Mouse (Mus musculus): ENCODE data around the gene Krtap10-4. TPM values are rescaled to one million over a fixed set of nuclear protein-coding genes. Genes with fewer than 3 reads are reported as not detected.
A peak's percentile ranks its signal among the peaks of the same experiment; 100 is the strongest.

Gene Krtap10-4
- polyA plus RNA-seq, 1 experiment from 2014 or later: not detected

- no peaks in the 10 kb centered on the region for H3K27me3 ChIP-seq (ENCODE audit: control insufficient read depth, insufficient read depth, low read length)
- no peak overlapping the region for H3K4me3 ChIP-seq (ENCODE audit: low read depth, low read length)
- H3K27ac ChIP-seq (replicated peaks): no peak overlapping the region
- no peaks in the 10 kb centered on the region for H3K4me1 ChIP-seq (replicated peaks; ENCODE audit: control insufficient read depth, insufficient read depth)
- no peak for DNase-seq (ENCODE audit: low spot score)
- WGBS: 42% methylated on average over 4 of the region's 4 CpGs
- no peak overlapping the region for H3K4me2 ChIP-seq (replicated peaks; ENCODE audit: low read depth)
- H3K9ac ChIP-seq (ENCODE audit: low read length): no peak overlapping the region
- TF ChIP-seq EP300 (optimal IDR thresholded peaks at IDR 0.05) (no peak), CTCF (IDR thresholded peaks at IDR 0.05; ENCODE audit: low read depth) (no peak)
- ATAC-seq (ENCODE audit: low FRiP score, low TSS enrichment): no peak
- no peaks in the 10 kb centered on the region for H3K36me3 ChIP-seq (ENCODE audit: control insufficient read depth, insufficient read depth, low read length)
- H3K9me3 ChIP-seq (ENCODE audit: control insufficient read depth, low read length): no peaks in the 10 kb centered on the region
Observed at GRCm38 (mm10) chr10:77819203-77819602, 7.7 kb downstream of the Krtap10-4 start.

- Histone ChIP-seq H3K36me3 (ENCODE audit: control insufficient read depth, insufficient read depth, low read length) (no peaks in the 10 kb centered on the region), H3K27me3 (ENCODE audit: control insufficient read depth, insufficient read depth, low read length) (no peaks in the 10 kb centered on the region), H3K4me2 (replicated peaks; ENCODE audit: low read depth) (no peak overlapping the region), H3K4me1 (replicated peaks; ENCODE audit: control insufficient read depth, insufficient read depth) (no peaks in the 10 kb centered on the region), H3K4me3 (ENCODE audit: low read depth, low read length) (no peak overlapping the region), H3K27ac (replicated peaks) (no peak overlapping the region), H3K9ac (ENCODE audit: low read length) (no peak overlapping the region), H3K9me3 (ENCODE audit: control insufficient read depth, low read length) (no peaks in the 10 kb centered on the region)
- WGBS: 96% methylated on average over 4 of the region's 4 CpGs
- ATAC-seq (ENCODE audit: low FRiP score, low TSS enrichment) (no peak), DNase-seq (ENCODE audit: low spot score) (no peak)
- TF ChIP-seq CTCF (IDR thresholded peaks at IDR 0.05; ENCODE audit: low read depth) (no peak), EP300 (optimal IDR thresholded peaks at IDR 0.05) (no peak)
Observed at GRCm38 (mm10) chr10:77818523-77818922, 8.4 kb downstream of the Krtap10-4 start.

- Histone ChIP-seq H3K27ac (replicated peaks) (no peak overlapping the region), H3K36me3 (ENCODE audit: control insufficient read depth, insufficient read depth, low read length) (no peaks in the 10 kb centered on the region), H3K9me3 (ENCODE audit: control insufficient read depth, low read length) (no peaks in the 10 kb centered on the region), H3K4me3 (ENCODE audit: low read depth, low read length) (no peak overlapping the region), H3K9ac (ENCODE audit: low read length) (no peak overlapping the region), H3K4me2 (replicated peaks; ENCODE audit: low read depth) (no peak overlapping the region), H3K4me1 (replicated peaks; ENCODE audit: control insufficient read depth, insufficient read depth) (no peaks in the 10 kb centered on the region), H3K27me3 (ENCODE audit: control insufficient read depth, insufficient read depth, low read length) (no peaks in the 10 kb centered on the region)
- ATAC-seq (ENCODE audit: low FRiP score, low TSS enrichment): no peak
- TF ChIP-seq CTCF (IDR thresholded peaks at IDR 0.05; ENCODE audit: low read depth) (peak; percentile 68), EP300 (optimal IDR thresholded peaks at IDR 0.05) (no peak)
- 30% methylated on average over 5 of the region's 5 CpGs for WGBS
- DNase-seq (ENCODE audit: low spot score): peak; percentile 26
Observed at GRCm38 (mm10) chr10:77815514-77815913, 11.4 kb downstream of the Krtap10-4 start.

GRCm38 (mm10) chr10:77814382-77814781 lies 12.5 kb downstream of the Krtap10-4 start, which contains the start of gene Gm2696:
Gene Gm2696, plus strand, starts transcription at chr10:77814682.
- WGBS: 41% methylated on average over 4 of the region's 4 CpGs
- Histone ChIP-seq H3K27ac (replicated peaks) (no peak within 1 kb of the TSS), H3K9ac (ENCODE audit: low read length) (no peak within 1 kb of the TSS), H3K27me3 (ENCODE audit: control insufficient read depth, insufficient read depth, low read length) (no peaks in the 10 kb centered on the region), H3K4me2 (replicated peaks; ENCODE audit: low read depth) (no peak within 1 kb of the TSS), H3K9me3 (ENCODE audit: control insufficient read depth, low read length) (no peaks in the 10 kb centered on the region), H3K4me3 (ENCODE audit: low read depth, low read length) (no peak within 1 kb of the TSS), H3K36me3 (ENCODE audit: control insufficient read depth, insufficient read depth, low read length) (no peaks in the 10 kb centered on the region), H3K4me1 (replicated peaks; ENCODE audit: control insufficient read depth, insufficient read depth) (no peaks in the 10 kb centered on the region)
- ATAC-seq (ENCODE audit: low FRiP score, low TSS enrichment): no peak
- TF ChIP-seq EP300 (optimal IDR thresholded peaks at IDR 0.05): no peak
- no peak for TF ChIP-seq CTCF (IDR thresholded peaks at IDR 0.05; ENCODE audit: low read depth)
- no peak for DNase-seq (ENCODE audit: low spot score)

- ATAC-seq (ENCODE audit: low FRiP score, low TSS enrichment): no peak
- 49% methylated on average over 5 of the region's 5 CpGs for WGBS
- Histone ChIP-seq H3K4me3 (ENCODE audit: low read depth, low read length) (no peak within 1 kb of the TSS), H3K4me2 (replicated peaks; ENCODE audit: low read depth) (no peak within 1 kb of the TSS), H3K9ac (ENCODE audit: low read length) (no peak within 1 kb of the TSS), H3K9me3 (ENCODE audit: control insufficient read depth, low read length) (no peaks in the 10 kb centered on the region), H3K27me3 (ENCODE audit: control insufficient read depth, insufficient read depth, low read length) (no peaks in the 10 kb centered on the region), H3K4me1 (replicated peaks; ENCODE audit: control insufficient read depth, insufficient read depth) (no peaks in the 10 kb centered on the region), H3K36me3 (ENCODE audit: control insufficient read depth, insufficient read depth, low read length) (no peaks in the 10 kb centered on the region), H3K27ac (replicated peaks) (no peak within 1 kb of the TSS)
- no peak for TF ChIP-seq CTCF (IDR thresholded peaks at IDR 0.05; ENCODE audit: low read depth)
- no peak for TF ChIP-seq EP300 (optimal IDR thresholded peaks at IDR 0.05)
- no peak for DNase-seq (ENCODE audit: low spot score)
Observed at GRCm38 (mm10) chr10:77811743-77812142, 15.2 kb downstream of the Krtap10-4 start, which contains the start of gene Gm9507. Gene Gm9507, minus strand, starts transcription at chr10:77811843.

GRCm38 (mm10) chr10:77804095-77804494 lies 22.8 kb downstream of the Krtap10-4 start:
- TF ChIP-seq EP300 (optimal IDR thresholded peaks at IDR 0.05) (no peak), CTCF (IDR thresholded peaks at IDR 0.05; ENCODE audit: low read depth) (no peak)
- ATAC-seq (ENCODE audit: low FRiP score, low TSS enrichment): peak; percentile 73

More at GRCm38 (mm10) chr10:77804095-77804494, 22.8 kb downstream of the Krtap10-4 start:
- Histone ChIP-seq H3K4me2 (replicated peaks; ENCODE audit: low read depth) (no peak overlapping the region), H3K9ac (ENCODE audit: low read length) (no peak overlapping the region), H3K36me3 (ENCODE audit: control insufficient read depth, insufficient read depth, low read length) (no peaks in the 10 kb centered on the region), H3K27ac (replicated peaks) (no peak overlapping the region), H3K4me1 (replicated peaks; ENCODE audit: control insufficient read depth, insufficient read depth) (no peaks in the 10 kb centered on the region), H3K9me3 (ENCODE audit: control insufficient read depth, low read length) (no peaks in the 10 kb centered on the region), H3K4me3 (ENCODE audit: low read depth, low read length) (no peak overlapping the region), H3K27me3 (ENCODE audit: control insufficient read depth, insufficient read depth, low read length) (no peaks in the 10 kb centered on the region)
- DNase-seq (ENCODE audit: low spot score): no peak
- 19% methylated on average over 3 of the region's 3 CpGs for WGBS
